Mouse (Mus musculus): ENCODE measurements around the gene Lyg2. TPM values are rescaled to one million over a fixed set of nuclear protein-coding genes. Genes with fewer than 3 reads are reported as not detected.

The Lyg2 gene
- 0.30 and 0.41 TPM in 2 replicates for polyA plus RNA-seq (2021; fragmentation: Nextera tagmentation)
- long read RNA-seq, experiment 1, partial matches to known transcripts: 1 of 1 reads
- long read RNA-seq, experiment 1, other reads (novel, unspliced or antisense): 0 of 1 reads
- long read RNA-seq, experiment 2, partial matches to known transcripts: 0 of 1 reads
- long read RNA-seq, experiment 2, other reads (novel, unspliced or antisense): 1 of 1 reads

DNA sequence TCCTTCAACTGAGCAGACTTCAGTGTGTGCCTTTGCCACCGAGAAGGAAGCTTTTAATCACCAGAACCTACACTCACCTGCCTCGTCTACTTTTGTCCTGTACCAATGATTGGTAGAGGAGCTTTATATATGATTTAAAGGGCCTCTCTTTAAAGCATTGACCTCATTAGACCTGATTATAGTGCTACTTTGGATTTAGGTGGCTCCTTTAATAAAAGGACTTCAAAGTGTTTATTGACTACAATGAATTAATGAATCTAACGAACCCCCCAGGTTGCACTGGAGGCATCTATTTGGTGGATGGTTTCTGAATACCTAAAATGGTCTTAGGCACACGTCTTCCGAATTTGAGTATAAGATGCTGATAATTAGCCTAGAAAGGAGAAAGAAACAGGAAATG is at the start of gene Lyg2:
Gene Lyg2 (minus strand): TSS at position 101 of the 400 bp plus-strand sequence.

DNA sequence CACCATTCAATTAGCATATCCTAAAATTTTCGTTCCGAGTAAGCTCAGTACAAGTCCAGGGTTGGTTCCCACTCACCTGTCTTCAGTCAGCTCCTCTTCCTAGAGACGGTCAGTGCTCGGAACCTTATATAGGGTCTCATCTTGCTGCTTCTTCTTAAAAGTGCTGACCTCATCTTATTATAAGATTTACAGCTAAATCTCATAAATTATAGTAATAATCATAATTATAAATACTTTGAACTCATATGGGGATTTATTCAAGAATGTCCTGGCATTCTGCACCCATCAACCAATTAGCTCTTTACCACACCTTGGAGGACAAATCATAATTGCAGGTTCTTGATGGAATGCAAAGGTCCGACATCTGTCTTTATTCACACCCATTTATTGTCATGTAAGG is 41.4 kb upstream of the Lyg2 start, which contains the start of gene Lyg1:
Gene Lyg1 (minus strand): TSS at position 101 of the 400 bp plus-strand sequence.

DNA sequence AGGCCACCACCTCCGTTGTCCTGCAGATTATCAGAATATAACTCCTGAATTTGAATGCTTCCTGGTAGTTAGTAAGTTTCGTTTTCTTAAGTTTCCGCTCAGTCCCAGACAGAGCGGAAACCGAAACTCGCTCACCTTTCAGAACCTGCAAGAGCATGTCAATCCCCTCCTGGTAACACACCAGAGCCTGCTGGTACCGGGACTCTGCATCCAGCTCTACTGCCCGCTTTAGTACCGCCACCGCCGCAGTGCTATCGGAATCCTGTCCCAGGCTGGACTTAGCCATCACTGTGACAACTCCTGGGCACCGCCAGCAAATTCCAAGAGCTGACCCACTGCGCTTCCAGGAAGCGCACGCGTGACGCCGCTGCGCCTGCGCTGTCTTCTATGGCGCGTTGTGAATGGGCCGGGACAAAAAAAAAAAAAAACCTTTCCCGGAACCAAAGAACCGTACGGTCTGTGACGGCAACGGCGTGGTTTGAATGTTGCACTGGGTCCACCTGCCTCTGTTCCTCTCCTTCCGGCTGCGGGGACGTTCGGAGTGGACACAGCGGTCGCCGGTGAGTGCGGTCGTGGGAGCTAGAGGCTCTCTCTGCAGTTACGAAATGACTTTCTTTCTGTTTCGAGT is 26.2 kb downstream of the Lyg2 start, which contains the start of the genes Mitd1 and Mrpl30:
Gene Mitd1 (minus strand): TSS at position 387 of the 628 bp plus-strand sequence.
Gene Mrpl30 (plus strand): TSS at position 453 of the 628 bp plus-strand sequence.

DNA sequence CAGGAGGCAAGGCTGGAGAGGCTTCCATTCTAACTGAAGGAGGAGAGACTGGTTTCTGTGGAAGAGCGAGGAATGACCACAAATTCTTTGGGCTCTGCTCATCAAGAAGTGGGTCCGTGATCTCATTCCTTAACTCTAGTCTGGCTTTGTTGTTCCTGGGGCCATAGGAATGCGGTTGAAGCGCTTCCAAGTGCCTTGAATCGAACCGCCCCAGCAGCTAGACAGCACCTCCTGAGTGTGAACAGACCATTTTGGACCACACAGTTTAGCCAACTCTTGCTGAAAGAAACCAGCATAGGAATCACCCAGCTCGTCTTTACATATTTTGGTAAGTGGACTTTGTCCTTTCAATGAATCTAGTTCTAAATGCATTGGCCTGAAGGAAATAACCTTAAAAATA is 44.6 kb downstream of the Lyg2 start, which contains the start of gene Lipt1:
Gene Lipt1 (plus strand): TSS at position 35 of the 400 bp plus-strand sequence.

DNA sequence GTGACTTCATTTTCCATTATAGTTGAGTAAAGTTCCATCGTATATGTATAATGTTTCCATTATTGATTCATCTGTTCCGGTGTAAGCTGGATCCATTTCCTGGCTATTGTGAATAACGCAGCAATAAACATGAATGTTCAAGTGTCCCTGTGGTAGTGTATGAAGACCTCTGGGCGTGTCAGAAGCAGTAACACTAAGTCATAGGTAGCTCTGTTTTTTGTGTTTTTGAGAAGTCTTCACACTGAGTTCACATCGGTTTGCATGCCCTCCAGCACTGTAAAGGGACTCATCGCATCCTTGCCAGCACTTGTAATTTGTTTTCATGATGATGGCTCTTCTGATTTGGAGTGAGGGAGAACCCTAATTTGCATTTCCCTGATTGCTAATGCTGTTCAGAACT is 50.0 kb downstream of the Lyg2 start, which contains the start of gene Tsga10:
Gene Tsga10 (minus strand): TSS at position 144 of the 400 bp plus-strand sequence.

Other genes with a start within 250 kb of the Lyg2 start
- gene 2010300C02Rik, start 196.4 kb downstream of the Lyg2 start, polyA plus RNA-seq (2021; fragmentation: Nextera tagmentation): 43.4 and 54.0 TPM in 2 replicates
- 4.3 and 5.7 TPM in 2 replicates for gene Tsga10, start 50.1 kb downstream of the Lyg2 start, polyA plus RNA-seq (2021; fragmentation: Nextera tagmentation)
- 5.6 and 6.1 TPM in 2 replicates for gene Lipt1, start 44.8 kb downstream of the Lyg2 start, polyA plus RNA-seq (2021; fragmentation: Nextera tagmentation)
- 8.1 and 10.9 TPM in 2 replicates for gene Mitd1, start 26.1 kb downstream of the Lyg2 start, polyA plus RNA-seq (2021; fragmentation: Nextera tagmentation)
- gene Mrpl30, start 26.0 kb downstream of the Lyg2 start, polyA plus RNA-seq (2021; fragmentation: Nextera tagmentation): 293 and 313 TPM in 2 replicates
- not detected in 2 replicates for gene Lyg1, start 41.3 kb upstream of the Lyg2 start, polyA plus RNA-seq (2021; fragmentation: Nextera tagmentation)
- 75.3 and 88.8 TPM in 2 replicates for gene Txndc9, start 81.4 kb upstream of the Lyg2 start, polyA plus RNA-seq (2021; fragmentation: Nextera tagmentation)
- 17.8 and 19.8 TPM in 2 replicates for gene Eif5b, start 81.5 kb upstream of the Lyg2 start, polyA plus RNA-seq (2021; fragmentation: Nextera tagmentation)
- 6.4 and 6.6 TPM in 2 replicates for gene Rev1, start 213.3 kb upstream of the Lyg2 start, polyA plus RNA-seq (2021; fragmentation: Nextera tagmentation)

All from layer of hippocampus, adult 6 months (tissue).